Mouse (Mus musculus): ENCODE measurements around the gene Sft2d2.

Sft2d2 gene

DNA sequence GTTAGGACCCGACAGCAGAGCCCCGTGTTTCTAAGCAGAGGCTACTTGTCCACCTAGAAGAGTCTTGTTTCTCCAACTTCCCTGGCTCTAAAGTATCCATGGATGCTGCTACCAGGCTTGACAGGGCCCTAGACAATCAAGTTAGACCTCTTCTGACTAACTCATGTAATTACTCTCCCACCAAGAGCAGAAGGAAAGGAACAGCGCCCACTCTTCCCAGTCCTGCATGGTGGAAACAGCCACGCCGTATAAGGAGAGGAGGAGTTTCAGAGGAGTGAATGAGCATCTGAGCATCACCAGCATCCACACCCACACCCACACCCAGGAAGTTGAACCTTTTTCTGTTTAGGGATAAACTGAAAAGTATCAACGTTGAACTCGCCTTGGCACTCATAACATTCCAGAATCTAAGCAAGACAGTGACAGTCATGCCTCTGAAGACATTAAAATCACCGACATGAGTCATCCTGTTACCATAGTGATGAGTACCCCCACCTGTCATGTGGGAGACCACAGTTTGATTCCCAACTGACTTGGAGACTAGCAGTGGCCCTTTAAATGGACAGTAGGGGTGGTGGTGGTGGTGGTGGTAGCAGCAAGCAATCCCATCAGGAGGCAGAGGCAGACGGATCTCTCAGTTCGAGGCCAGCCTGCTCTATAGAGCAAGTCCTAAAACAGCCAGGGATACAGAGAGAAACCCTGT is 3.5 kb downstream of the Sft2d2 start:
- no peak for DNase-seq (ENCODE audit: low spot score)

DNA sequence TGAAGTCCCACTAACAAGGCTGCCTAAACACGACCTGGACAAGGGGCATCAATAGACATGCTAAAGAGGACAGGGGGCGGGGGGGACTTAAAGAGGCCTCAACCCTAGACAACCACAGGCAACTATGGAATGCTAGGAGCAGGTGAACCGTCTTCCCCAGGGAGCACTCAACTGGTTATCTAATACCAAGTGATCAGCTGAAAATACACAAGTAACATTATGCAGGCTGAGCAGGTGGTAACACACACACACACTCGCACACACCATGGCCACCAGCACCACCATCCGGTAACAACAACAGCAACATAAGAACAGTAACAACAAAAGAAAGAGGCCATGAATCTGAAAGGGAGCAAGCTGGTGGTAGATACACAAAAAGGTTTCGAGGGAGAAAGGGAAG is 4.2 kb downstream of the Sft2d2 start:
- no peak for DNase-seq (ENCODE audit: low spot score)

GRCm38 (mm10) chr1:165188806-165189580 is 5.2 kb downstream of the Sft2d2 start:
- DNase-seq (ENCODE audit: low spot score), result no peak

GRCm38 (mm10) chr1:165187357-165187756 is 6.9 kb downstream of the Sft2d2 start:
- DNase-seq (ENCODE audit: low spot score), result no peak

- no peak for DNase-seq (ENCODE audit: low spot score)
Measured at GRCm38 (mm10) chr1:165186491-165186890, 7.7 kb downstream of the Sft2d2 start.

- no peak for DNase-seq (ENCODE audit: low spot score)
Measured at GRCm38 (mm10) chr1:165185116-165185515, 9.1 kb downstream of the Sft2d2 start.

GRCm38 (mm10) chr1:165184178-165184577 is 10.1 kb downstream of the Sft2d2 start:
- no peak for DNase-seq (ENCODE audit: low spot score)

DNA sequence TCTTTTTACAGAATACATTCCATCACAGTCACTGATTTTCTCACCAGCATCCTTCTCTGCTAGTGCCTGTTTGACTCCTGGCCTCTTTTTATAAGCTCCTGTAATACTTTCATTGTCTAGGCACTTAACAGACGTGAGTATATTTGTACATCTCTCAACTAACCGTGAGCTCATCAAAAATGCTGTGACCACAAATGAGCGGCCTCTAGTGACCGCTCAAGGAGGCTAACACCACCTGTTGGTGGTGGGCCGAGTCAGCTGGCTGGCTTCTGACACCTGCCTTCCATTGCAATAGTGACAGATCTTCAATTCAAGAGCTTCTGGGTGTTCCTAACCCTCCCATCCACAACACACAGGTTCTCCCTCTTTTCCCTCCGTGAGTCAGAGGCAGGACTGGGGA is 10.8 kb downstream of the Sft2d2 start:
- no peak for DNase-seq (ENCODE audit: low spot score)

DNA sequence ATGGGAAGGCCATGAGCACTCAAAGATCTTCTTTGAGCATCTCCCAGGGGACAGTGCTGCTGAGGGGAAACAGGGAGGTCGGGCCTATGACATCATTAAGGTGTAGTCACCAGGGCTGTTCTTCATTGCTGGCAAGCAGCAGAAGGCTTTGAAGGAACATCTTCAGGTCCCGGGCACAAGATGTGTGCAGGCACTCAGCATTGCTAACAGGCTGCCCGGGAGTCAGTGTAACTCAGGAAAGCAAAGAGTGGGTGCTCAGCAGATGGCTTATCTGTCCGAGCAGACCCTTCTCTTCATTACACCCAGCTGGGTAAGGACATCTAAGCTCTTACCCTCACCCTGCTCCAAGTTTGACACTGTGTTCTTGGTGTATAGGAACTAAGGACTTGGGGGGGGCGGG is 14.9 kb downstream of the Sft2d2 start:
- DNase-seq (ENCODE audit: low spot score), result no peak

DNA sequence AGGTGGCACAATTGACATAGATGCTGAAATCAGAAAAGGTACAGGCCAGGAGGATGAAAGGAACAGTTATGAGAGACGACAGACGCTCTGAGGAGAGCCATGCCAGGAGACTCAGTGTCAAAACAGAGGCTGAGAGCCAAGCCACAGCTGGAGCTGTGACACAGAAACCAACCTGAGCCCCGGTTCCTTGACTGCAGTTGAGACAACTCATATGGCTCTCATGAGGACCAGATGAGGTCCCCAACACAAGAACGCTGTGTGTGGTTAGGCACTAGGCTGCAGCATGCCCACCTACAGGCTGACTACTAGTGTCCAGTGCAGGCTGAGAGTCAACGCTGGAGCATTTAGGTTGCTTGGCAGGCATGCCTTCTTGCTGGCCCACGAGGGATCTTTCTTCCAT is 16.2 kb downstream of the Sft2d2 start:
- DNase-seq (ENCODE audit: low spot score), result no peak

DNA sequence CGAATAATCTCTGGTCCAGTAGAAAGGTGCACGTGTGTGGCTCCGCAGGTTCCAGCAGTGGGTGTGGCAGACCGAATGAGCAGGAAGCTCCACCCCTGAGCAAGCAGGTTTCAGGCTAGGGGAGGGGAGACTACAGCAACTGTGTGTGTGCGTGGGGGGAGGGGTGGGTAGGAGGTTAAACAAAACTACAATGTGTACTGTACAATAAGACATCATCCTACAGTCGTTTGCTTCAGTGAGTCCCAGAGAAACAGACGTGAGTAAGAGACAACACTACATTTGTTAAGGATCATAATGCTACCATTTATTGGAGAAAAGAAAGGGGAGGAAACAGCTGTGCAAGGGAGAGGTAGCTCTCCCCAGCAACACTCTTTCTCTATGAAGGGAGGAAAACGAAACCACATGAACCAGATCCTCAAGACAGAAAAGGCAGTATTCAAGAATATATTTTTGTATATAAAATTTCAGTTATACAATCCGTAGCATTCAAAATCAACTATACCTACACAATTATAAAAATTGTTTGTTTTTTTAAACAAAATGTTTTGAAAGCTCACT is 20.1 kb downstream of the Sft2d2 start:
- no peak for DNase-seq (ENCODE audit: low spot score)

GRCm38 (mm10) chr1:165171277-165171676 is 23.0 kb downstream of the Sft2d2 start:
- DNase-seq (ENCODE audit: low spot score), result no peak

GRCm38 (mm10) chr1:165170157-165170556 is 24.1 kb downstream of the Sft2d2 start:
- no peak for DNase-seq (ENCODE audit: low spot score)

DNA sequence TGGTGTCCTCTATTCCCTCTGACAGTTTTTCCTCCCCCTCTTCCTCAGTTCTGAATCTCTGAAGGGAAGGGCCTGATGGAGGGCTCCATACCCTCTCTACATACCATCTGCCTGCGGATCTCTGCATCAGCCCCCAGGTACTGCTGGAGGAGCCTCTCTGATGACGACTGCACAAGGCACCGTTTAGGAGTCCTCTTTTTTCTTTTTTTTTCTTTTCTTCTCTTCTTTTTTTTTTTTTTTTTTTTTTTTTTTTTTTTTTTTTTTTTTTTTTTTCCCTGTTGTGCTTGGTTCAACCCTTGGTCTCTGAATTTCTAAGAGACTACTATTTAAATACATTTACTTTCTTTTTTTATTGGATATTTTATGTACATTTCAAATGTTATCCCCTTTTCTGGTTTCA is 24.8 kb downstream of the Sft2d2 start:
- DNase-seq (ENCODE audit: low spot score), result no peak

- DNase-seq (ENCODE audit: low spot score), result no peak
Measured at GRCm38 (mm10) chr1:165164920-165165319, 29.3 kb downstream of the Sft2d2 start.

DNA sequence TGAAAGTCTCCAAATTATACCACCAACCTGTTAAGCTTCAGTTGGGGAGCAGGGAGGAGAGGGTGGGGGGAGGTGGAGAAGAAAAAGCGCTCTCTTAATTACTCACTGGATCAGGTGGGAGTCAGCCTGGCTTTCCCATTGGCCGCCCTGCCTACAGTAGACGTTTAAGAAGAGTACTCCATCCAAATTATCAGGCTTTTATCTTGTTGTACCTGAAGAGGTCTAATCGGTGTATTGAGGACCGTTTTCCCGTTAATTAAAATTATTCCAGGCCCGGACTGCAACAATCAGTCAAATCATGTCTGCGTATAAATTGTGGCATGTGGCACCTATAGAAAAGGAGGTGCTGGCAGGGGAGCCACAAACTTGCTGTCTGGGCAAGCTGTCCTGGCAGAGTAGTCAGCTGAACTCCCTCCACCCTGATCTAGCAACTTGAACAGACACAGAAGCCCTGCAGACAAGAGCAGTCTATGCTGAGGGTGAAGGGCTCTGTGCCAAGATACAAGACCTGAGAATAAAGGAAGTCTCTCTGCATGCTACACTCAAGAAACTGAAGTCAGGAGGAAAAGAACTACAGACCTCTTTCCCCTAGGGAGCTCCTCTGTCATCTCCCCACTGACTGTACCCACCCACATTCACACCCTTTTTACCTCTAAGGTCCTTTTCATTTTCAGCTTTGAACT is 33.4 kb downstream of the Sft2d2 start, which contains the start of gene Tbx19:
Gene Tbx19 (minus strand): TSS at position 51 of the 683 bp plus-strand sequence.
- DNase-seq (ENCODE audit: low spot score), result no peak

DNA sequence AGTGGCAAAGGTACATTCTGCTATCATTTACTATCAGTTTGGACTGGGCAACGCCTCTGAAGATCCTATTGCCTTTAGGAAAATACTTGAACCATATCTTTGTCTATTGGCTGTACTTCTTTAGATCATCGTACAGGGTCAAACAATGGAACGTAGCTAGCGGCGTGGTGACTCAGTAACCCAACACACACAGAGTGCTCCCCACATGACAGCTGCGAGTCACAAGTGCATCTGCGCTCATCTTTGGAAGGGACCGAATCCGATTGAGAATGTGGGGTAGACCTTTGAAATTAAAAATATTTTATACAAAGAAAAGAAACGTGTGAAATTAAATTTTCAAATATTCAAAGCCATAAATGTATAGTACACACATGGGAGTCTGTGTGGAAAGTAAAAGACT is 35.4 kb downstream of the Sft2d2 start:
- DNase-seq (ENCODE audit: low spot score), result no peak

DNA sequence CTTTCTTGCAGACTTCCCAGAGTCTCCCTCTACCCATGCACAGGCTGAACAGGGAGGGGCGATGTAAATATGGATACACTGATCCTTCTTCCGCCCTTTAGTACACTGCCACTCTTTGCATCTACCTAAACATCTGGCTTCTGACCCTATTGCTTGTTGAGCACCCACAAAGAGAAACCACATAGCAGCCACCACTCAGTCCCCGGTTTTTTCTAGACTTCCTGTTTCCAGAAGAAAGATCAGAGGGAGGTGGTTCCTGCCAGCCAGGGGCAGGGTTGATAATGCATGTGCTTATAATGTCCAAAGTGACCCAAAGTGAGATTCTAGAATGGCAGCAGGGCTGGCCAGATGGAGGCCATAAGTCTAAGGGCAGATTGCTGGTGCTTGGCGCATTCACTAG is 40.1 kb downstream of the Sft2d2 start:
- no peak for DNase-seq (ENCODE audit: low spot score)

- DNase-seq (ENCODE audit: low spot score), result no peak
Measured at GRCm38 (mm10) chr1:165151216-165151615, 43.0 kb downstream of the Sft2d2 start.

DNA sequence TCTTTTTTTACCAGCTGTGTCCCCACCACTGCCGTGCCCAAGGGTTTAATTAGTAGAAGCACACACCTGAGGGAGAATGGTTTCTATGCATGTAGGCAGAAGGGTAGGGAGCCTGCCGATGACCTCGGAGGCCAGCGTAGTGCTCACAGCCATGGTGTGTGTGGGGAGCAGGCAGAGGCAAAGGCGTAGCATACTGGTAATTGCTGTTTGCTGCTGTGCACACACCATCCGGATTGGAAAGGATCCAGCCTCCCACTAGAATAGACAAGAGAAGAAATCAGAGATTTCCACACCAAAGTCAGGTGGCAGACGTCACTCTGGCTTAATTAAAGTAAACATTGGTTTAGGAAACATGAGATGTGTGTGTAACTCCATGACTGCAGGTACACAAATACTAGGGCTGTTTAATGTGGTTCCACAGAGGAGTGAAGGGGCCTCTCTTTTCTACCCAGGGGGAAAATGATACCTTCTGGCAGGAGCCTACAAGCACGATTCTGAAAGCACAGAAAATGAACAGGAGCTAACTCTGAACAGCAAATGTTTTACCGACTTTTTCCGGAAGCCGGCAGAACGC is 51.8 kb downstream of the Sft2d2 start:
- no peak for DNase-seq (ENCODE audit: low spot score)

GRCm38 (mm10) chr1:165140227-165140626 is 54.0 kb downstream of the Sft2d2 start:
- no peak for DNase-seq (ENCODE audit: low spot score)

GRCm38 (mm10) chr1:165133858-165134257 is 60.4 kb downstream of the Sft2d2 start:
- no peak for DNase-seq (ENCODE audit: low spot score)
